Mouse (Mus musculus) forebrain, embryonic 10.5 days (tissue): Measurements from ENCODE around the gene Gm28044. TPM values are rescaled to one million over a fixed set of nuclear protein-coding genes. Genes with fewer than 3 reads are reported as not detected.
"Not testable (repeated sequence)": the region's sequence is repeated elsewhere in the genome, so short reads cannot be mapped to it uniquely, and the experiment has no call there.

Experiments
- DNase-seq: peaks from one replicate; pipeline ENCODE4 v3.0.0-alpha.2; 2017; ENCODE audit warnings: low spot score; ENCODE audit errors: extremely low spot score
- H3K27ac ChIP-seq: fragments of 300-500 bp; sonication (generic); 2 replicates; pipeline ENCODE4 v1.5.1; 2016; ENCODE audit warnings: mild to moderate bottlenecking
- H3K27me3 ChIP-seq: fragments of 300-500 bp; sonication (generic); 2 replicates; pipeline ENCODE4 v1.6.1; 2016; ENCODE audit warnings: mild to moderate bottlenecking; ENCODE audit not compliant: poor library complexity, severe bottlenecking
- H3K36me3 ChIP-seq: fragments of 300-500 bp; sonication (generic); replicated peaks from 2 replicates; pipeline ENCODE4 v1.6.1; 2016; ENCODE audit warnings: mild to moderate bottlenecking, moderate library complexity
- H3K4me1 ChIP-seq: fragments of 300-500 bp; sonication (generic); 2 replicates; pipeline ENCODE4 v1.6.1; 2016
- H3K4me3 ChIP-seq: fragments of 300-500 bp; sonication (generic); 2 replicates; pipeline ENCODE4 v1.5.1; 2016; ENCODE audit warnings: mild to moderate bottlenecking, moderate library complexity
- H3K9me3 ChIP-seq: fragments of 300-500 bp; sonication (generic); 2 replicates; pipeline ENCODE4 v1.6.1; 2016; ENCODE audit warnings: mild to moderate bottlenecking, moderate library complexity
- WGBS: fragments of 180-500 bp; shearing (Covaris S2); methylation state at CpG from one replicate; pipeline ENCODE4 v1.1.7; 2016; 5-methylcytosine and 5-hydroxymethylcytosine counted together
- polyA plus RNA-seq: library from polyadenylated mRNA; unstranded; fragments of >200 nt; fragmentation: Nextera tagmentation; extraction: Ambion mirVana; gene quantifications from 2 replicates; pipeline ENCODE4 v1.2.1, GENCODE M21; 2016

The Gm28044 gene
- 0.37 TPM in 1 of 2 replicates, not detected in the other for polyA plus RNA-seq

GRCm38 (mm10) chr13:67360131-67360744, at the start of gene Gm28044, which contains the start of gene Zfp953:
TSS of gene Gm28044 (minus strand) at chr13:67360536.
TSS of gene Zfp953 (minus strand) at chr13:67360605.
- Histone ChIP-seq H3K9me3 (no peaks in the 10 kb centered on the region), H3K4me1 (peaks cover 12% of the 10 kb centered on the region), H3K27me3 (no peaks in the 10 kb centered on the region), H3K36me3 (no peaks in the 10 kb centered on the region), H3K4me3 (peak within 1 kb of the TSS; percentile 79), H3K27ac (peak within 1 kb of the TSS; percentile 85)
- under 1% methylated on average over 15 of the region's 15 CpGs for WGBS
- peak; percentile 78 for DNase-seq

GRCm38 (mm10) chr13:67399183-67399903, 39.0 kb upstream of the Gm28044 start, which contains the start of gene Zfp429:
TSS of gene Zfp429 (minus strand) at chr13:67399819.
- DNase-seq: peak; percentile 62
- not testable (repeated sequence) for H3K4me1 ChIP-seq, H3K36me3 ChIP-seq, H3K27me3 ChIP-seq, H3K9me3 ChIP-seq
- Histone ChIP-seq H3K4me3 (peak within 1 kb of the TSS; percentile 67), H3K27ac (peak within 1 kb of the TSS; percentile 78)
- 5% methylated on average over 14 of the region's 16 CpGs for WGBS

GRCm38 (mm10) chr13:67376255-67376654, 15.9 kb upstream of the Gm28044 start:
- WGBS: 67% methylated on average over 3 of the region's 3 CpGs
- not testable (repeated sequence) for H3K27me3 ChIP-seq, DNase-seq, H3K9me3 ChIP-seq, H3K4me1 ChIP-seq, H3K27ac ChIP-seq, H3K4me3 ChIP-seq, H3K36me3 ChIP-seq

- not testable (repeated sequence) for H3K36me3 ChIP-seq, H3K4me1 ChIP-seq, H3K27me3 ChIP-seq, H3K9me3 ChIP-seq
- peak; percentile 49 for DNase-seq
- peak within 1 kb of the TSS; percentile 54; the same call in 1 of the 2 replicates for H3K27ac ChIP-seq
- 23% methylated on average over 15 of the region's 15 CpGs for WGBS
- peak within 1 kb of the TSS; percentile 51 for H3K4me3 ChIP-seq
These were observed 14.9 kb upstream of the Gm28044 start, which contains the start of the genes Gm28041 and Zfp456 for GRCm38 (mm10) chr13:67375050-67375911. TSS of gene Gm28041 (minus strand) at chr13:67375733. TSS of gene Zfp456 (minus strand) at chr13:67375810.

- no peaks in the 10 kb centered on the region for H3K36me3 ChIP-seq
- DNase-seq: no peak
- H3K9me3 ChIP-seq: no peaks in the 10 kb centered on the region
- no peaks in the 10 kb centered on the region for H3K4me1 ChIP-seq
- no peak overlapping the region for H3K27ac ChIP-seq
- no peak overlapping the region for H3K4me3 ChIP-seq
- H3K27me3 ChIP-seq: no peaks in the 10 kb centered on the region
These were observed 8.5 kb downstream of the Gm28044 start for GRCm38 (mm10) chr13:67351854-67352253.

GRCm38 (mm10) chr13:67343422-67343821, 16.9 kb downstream of the Gm28044 start:
- 94% methylated on average over 2 of the region's 2 CpGs for WGBS
- no peaks in the 10 kb centered on the region for H3K4me1 ChIP-seq
- no peak for DNase-seq
- H3K27ac ChIP-seq: no peak overlapping the region
- H3K36me3 ChIP-seq: peaks cover 3% of the 10 kb centered on the region; the same call in 1 of the 2 replicates
- no peaks in the 10 kb centered on the region for H3K9me3 ChIP-seq
- H3K4me3 ChIP-seq: no peak overlapping the region
- no peaks in the 10 kb centered on the region for H3K27me3 ChIP-seq

GRCm38 (mm10) chr13:67332877-67333276, 27.5 kb downstream of the Gm28044 start:
- Histone ChIP-seq H3K27ac (peak overlapping the region; percentile 80), H3K9me3 (no peaks in the 10 kb centered on the region), H3K4me3 (peak overlapping the region; percentile 62), H3K27me3 (no peaks in the 10 kb centered on the region), H3K4me1 (peaks cover 11% of the 10 kb centered on the region), H3K36me3 (no peaks in the 10 kb centered on the region)
- 74% methylated on average over 1 of the region's 1 CpGs for WGBS
- DNase-seq: no peak

- peak within 1 kb of the TSS; percentile 62 for H3K4me3 ChIP-seq
- H3K9me3 ChIP-seq: no peaks in the 10 kb centered on the region
- no peaks in the 10 kb centered on the region for H3K27me3 ChIP-seq
- DNase-seq: peak; percentile 64
- H3K36me3 ChIP-seq: no peaks in the 10 kb centered on the region
- peaks cover 11% of the 10 kb centered on the region for H3K4me1 ChIP-seq
- WGBS: 21% methylated on average over 17 of the region's 17 CpGs
- H3K27ac ChIP-seq: peak within 1 kb of the TSS; percentile 80
These were observed 28.2 kb downstream of the Gm28044 start, which contains the start of gene Zfp595 for GRCm38 (mm10) chr13:67332019-67332724. TSS of gene Zfp595 (minus strand) at chr13:67332570.

- H3K4me3 ChIP-seq: peak overlapping the region; percentile 67
- H3K36me3 ChIP-seq: no peaks in the 10 kb centered on the region
- H3K27ac ChIP-seq: peak overlapping the region; percentile 79
- 31% methylated on average over 5 of the region's 5 CpGs for WGBS
- H3K9me3 ChIP-seq: peaks cover 3% of the 10 kb centered on the region; the same call in 1 of the 2 replicates
- no peaks in the 10 kb centered on the region for H3K27me3 ChIP-seq
- peaks cover 9% of the 10 kb centered on the region for H3K4me1 ChIP-seq
- DNase-seq: no peak
These were observed 53.6 kb downstream of the Gm28044 start for GRCm38 (mm10) chr13:67306718-67307117.

GRCm38 (mm10) chr13:67305822-67306672, 54.3 kb downstream of the Gm28044 start, which contains the start of gene Zfp457:
TSS of gene Zfp457 (minus strand) at chr13:67306485.
- no peaks in the 10 kb centered on the region for H3K36me3 ChIP-seq
- no peaks in the 10 kb centered on the region for H3K9me3 ChIP-seq
- H3K27me3 ChIP-seq: no peaks in the 10 kb centered on the region
- H3K4me1 ChIP-seq: peaks cover 9% of the 10 kb centered on the region
- H3K27ac ChIP-seq: peak within 1 kb of the TSS; percentile 79
- 11% methylated on average over 16 of the region's 16 CpGs for WGBS
- peak within 1 kb of the TSS; percentile 67 for H3K4me3 ChIP-seq
- DNase-seq: peak; percentile 79

GRCm38 (mm10) chr13:67278314-67278713, 82.0 kb downstream of the Gm28044 start, which contains the start of gene Zfp458:
TSS of gene Zfp458 (minus strand) at chr13:67278466.
- H3K27ac ChIP-seq: no peak within 1 kb of the TSS
- DNase-seq: no peak
- H3K4me3 ChIP-seq: no peak within 1 kb of the TSS
- WGBS: 43% methylated on average over 7 of the region's 7 CpGs
- H3K4me1 ChIP-seq: no peaks in the 10 kb centered on the region
- no peaks in the 10 kb centered on the region for H3K9me3 ChIP-seq
- H3K36me3 ChIP-seq: no peaks in the 10 kb centered on the region
- H3K27me3 ChIP-seq: no peaks in the 10 kb centered on the region
